Mouse (Mus musculus): Measurements from ENCODE around the gene Ptprs.

DNA sequence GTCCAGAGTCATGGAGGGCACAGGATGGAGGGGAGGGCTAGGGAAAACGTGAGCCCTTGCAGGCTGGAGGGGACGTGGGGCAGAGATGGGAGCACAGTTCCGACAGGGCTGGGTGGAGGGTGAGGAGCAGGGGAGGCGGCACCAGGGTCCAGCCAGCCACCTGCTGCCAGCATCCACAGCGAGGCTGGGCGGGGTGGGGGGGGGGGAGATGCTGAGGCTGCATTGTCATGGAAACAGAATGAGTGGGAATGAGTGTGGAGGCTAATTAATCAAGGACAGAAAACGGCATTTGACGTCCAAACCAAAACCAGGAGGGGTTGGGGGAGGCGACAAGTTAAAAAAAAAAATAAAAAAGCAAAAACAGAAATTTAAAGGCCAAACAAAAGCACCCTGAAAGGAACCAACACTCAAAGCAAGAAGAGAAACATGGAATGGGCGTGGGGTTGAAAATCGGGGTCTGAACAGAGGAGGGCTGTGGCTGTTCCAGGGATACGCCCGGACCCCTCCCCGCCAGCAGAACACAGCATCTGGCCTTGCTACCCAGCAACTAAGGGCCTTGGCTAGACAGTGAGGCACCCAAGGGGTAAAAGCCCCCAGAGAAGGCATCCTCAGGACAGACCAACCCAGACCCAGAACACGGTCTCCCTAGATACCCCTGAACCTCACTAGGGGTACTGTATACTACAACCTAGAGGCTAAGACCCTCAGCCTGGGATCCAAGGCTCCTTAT is 36.4 kb downstream of the Ptprs start:
- no peak for TF ChIP-seq CTCF (IDR thresholded peaks at IDR 0.05; ENCODE audit: borderline replicate concordance, insufficient read depth, low read depth, low read length)
- TF ChIP-seq POLR2A (IDR thresholded peaks at IDR 0.05; ENCODE audit: borderline replicate concordance, insufficient read depth, low read length), result no peak
